Mouse (Mus musculus): Measurements from ENCODE around the gene Hist1h3g.
A peak's percentile ranks its signal among the peaks of the same experiment; 100 is the strongest.
"Not testable (repeated sequence)": the region's sequence is repeated elsewhere in the genome, so short reads cannot be mapped to it uniquely, and the experiment has no call there.

Gene Hist1h3g

DNA sequence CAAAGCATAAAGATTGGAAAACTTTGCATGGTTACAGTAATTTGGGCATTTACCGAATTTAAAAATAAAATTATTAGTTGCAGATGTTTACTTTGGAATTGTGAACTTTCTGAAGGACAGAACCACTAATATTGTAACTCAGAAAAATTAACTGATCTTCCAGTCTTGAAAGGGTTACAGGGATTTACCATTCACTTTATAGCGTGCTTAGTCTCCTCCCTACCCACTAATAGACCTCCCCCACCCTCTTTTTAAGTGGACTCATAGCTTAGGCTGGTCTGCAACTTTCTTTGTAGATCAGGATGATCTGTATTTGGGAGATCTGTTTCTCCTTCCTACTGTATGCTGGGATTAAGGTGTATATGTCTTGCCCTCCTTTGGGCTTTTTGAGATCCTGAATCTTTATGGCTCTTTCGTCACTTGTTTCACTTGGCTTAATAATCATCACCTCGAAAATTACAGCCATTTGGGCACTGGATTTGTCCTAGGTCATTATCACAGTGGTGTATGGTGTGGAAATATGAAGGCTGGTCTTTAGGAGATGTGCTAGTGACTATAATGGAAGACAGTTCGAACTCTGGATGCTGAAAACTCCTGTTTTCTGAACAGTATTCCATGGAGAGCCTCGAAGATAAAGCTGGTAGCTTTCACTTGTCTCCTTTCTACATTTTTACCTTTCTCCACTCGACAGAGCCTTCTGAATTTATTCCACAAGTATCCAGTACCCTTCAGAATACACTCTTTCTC, 1.0 kb downstream of the Hist1h3g start:
- no peak for DNase-seq

DNA sequence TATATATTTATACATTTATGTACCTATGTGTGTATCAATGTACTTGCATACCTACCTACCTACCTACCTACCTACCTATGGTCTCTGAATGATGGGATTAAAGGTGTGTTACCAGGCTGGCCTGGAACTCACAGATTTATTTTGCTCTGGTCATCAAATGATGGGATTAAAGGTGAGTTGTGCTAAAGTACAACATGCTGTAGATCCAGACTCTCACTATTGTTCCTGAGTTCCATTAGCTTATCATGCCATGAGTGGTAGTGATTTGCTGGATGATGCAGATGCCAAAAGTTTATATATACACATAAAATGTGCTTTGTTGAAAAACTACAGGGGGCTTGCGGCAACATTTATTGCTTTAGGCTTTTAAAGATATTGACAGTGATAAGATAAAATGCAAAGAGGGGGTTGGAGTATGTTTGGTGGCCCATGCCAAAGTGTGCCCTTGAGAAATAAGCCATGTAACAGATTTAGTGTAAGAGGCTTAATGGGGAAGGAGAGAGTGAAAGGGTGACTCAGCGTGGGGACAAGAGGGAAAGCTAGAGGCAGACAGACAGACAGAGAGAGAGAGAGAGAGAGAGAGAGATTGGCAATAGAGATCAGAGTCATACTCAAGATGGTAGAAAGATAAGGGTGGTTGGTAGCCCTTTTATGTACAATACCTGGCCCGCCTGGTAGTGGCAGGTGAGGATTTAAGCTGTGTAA, 1.9 kb downstream of the Hist1h3g start:
- DNase-seq = no peak

DNA sequence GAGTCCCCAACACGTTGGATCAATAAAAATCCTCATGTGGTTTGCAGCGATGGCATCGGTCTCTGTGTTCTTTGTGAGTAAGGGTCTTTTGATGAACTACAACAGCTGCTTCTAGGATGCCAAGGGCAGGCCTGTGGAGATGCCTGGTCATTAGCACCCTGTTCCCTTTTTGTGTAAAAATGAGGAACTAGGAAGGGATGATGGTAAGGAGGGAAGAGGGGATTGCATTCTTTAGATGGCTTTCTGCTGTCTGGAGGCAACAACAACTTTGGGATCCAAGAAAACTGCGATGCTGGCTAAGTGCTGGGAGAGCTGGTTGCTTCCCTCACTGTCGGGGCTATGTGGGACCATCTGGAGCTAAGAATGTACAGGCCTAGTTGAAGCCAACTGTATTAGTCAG, 3.0 kb downstream of the Hist1h3g start:
- DNase-seq = no peak

DNA sequence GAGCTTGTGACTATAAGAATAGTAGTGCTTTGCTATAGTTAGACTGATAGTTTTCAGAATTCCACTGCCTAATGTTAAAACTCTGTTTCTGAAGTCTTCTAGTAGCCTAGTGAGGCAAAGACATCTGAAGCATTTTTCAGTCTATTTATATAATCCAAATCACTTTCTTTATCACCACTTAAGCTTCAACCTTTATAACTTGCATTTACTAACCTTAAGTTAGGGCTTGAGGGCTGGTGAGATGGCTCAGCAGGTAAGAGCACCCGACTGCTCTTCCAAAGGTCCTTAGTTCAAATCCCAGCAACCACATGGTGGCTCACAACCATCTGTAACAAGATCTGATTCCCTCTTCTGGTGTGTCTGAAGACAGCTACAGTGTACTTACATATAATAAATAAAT, 4.6 kb downstream of the Hist1h3g start:
- DNase-seq = not testable (repeated sequence)

DNA sequence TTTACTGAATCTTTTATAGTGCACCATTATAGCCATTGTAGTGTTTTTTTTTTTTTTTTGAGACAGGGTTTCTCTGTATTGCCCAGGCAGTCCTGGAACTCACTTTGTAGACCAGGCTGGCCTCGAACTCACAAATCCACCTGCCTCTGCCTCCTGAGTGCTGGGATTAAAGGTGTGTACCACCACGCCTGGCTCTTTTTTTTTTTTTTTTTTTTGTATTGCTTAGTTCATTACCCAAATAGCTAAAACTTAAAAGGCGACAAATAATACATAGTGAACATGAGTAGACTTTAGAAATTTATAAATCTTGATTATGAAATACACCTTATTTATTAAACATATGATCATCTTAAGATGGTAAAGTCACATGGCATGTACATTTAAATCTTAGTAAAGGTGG, 6.3 kb downstream of the Hist1h3g start:
- DNase-seq = no peak

DNA sequence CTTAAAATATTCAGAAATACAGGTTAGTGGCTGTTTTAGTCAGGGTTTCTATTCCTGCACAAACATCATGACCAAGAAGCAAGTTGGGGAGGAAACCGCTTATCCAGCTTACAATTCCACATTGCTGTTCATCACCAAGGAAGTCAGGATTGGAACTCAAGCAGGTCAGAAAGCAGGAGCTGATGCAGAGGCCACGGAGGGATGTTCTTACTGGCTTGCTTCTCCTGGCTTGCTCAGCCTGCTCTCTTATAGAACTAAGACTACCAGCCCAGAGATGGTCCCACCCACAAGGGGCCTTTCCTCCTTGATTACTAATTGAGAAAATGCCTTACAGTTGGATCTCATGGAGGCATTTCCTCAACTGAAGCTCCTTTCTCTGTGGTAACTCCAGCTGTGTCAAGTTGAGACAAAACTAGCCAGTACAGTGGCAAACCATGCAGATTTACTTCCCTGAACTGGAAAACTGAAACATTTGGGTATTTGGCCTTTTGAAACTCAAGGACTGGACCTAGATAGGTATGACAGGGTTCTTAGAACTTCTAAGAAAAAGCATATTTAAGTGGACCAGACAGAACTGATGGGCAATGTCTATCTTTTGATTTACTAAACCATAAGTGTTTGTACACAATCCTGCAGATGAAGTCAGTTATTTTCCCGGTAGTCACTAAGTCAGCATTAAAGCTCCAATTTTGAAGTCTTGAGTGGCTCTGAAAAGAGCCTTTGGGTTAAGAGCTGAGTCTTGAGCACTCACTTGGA, 7.2 kb downstream of the Hist1h3g start:
- not testable (repeated sequence) for DNase-seq

DNA sequence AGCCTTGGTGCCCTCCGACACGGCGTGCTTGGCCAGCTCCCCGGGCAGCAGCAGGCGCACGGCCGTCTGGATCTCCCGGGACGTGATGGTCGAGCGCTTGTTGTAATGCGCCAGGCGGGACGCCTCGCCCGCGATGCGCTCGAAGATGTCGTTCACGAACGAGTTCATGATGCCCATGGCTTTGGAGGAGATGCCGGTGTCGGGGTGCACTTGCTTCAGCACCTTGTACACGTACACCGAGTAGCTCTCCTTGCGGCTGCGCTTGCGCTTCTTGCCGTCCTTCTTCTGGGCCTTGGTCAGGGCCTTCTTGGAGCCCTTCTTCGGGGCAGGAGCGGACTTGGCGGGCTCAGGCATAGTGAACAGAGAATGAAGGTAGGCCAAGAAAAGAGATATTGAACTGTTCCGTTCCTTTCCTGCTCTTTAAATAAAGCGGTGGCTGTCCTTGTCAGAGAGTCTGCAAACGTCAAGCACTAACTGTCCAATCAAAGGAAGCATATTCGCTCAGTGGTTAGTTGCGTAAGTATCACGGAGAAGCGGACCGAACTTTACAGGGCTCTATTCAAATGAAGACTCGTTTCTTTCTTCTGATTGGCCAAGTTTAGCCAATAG, 7.9 kb downstream of the Hist1h3g start, which contains the start of gene Hist1h2bh:
Gene Hist1h2bh, minus strand, starts transcription at position 394 of the 609 bp plus-strand sequence.
- peak; percentile 70 to 72 for DNase-seq

DNA sequence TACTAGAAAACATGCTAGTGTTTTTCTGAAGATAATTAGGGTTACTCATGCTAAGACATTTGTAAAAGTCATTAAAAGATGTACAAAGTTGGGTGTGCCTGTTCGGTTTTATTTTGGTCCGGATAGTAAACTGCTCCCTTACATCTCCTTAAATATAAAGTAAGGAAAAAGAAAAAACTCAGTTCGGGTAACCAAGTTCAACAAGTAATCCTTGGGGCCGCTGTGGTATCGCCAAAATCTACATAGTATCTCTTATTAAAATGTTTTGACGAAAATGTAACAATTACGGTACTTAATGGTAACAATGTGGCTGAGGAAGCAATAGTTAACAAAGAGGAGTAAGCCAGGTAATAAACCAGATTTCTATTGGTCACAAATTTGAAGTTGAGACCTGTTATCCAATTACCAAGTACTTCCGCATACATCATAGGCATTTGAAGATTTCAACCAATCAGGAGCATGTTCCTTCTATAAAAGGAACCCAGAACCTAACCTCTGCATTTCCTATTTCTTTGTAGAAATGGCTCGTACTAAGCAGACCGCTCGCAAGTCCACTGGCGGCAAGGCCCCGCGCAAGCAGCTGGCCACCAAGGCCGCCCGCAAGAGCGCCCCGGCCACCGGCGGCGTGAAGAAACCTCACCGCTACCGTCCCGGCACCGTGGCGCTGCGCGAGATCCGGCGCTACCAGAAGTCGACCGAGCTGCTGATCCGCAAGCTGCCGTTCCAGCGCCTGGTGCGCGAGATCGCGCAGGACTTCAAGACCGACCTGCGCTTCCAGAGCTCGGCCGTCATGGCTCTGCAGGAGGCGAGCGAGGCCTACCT, 9.0 kb downstream of the Hist1h3g start, which contains the start of gene Hist1h3f:
Gene Hist1h3f, plus strand, starts transcription at position 88 of the 822 bp plus-strand sequence.
- peak; percentile 74 to 78 for DNase-seq

DNA sequence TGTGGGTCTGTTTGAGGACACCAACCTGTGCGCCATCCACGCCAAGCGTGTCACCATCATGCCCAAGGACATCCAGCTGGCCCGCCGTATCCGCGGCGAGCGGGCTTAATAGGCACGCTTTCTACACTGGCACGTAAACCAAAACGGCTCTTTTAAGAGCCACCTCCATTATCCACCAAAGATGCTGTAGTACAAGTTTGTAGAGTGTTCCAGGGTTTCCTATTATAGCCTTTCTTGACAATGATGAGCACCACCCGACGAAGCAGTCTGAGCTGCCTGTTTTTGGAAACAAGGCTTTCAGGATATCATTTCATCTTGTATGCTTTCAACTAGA, 9.5 kb downstream of the Hist1h3g start:
- DNase-seq = not testable (repeated sequence)

DNA sequence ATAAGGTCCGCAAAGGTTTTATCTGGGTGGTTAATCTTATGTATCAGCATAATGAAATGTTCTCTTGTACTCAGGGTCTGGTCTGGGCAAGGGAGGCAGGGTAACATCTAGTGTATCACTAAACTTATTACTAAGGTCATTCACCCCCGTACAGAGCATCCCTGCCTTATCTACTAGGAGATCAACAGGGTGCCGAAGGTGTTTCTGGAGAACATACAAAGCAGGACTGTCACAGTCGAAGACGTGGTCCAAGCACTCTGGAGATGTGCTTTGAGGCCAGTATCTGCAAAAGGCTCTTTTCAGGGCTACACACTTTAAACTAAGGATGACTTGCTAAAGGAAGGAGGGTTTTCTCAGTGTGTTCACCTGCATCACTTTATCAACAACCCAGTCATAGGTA, 11.5 kb downstream of the Hist1h3g start:
- DNase-seq = no peak

DNA sequence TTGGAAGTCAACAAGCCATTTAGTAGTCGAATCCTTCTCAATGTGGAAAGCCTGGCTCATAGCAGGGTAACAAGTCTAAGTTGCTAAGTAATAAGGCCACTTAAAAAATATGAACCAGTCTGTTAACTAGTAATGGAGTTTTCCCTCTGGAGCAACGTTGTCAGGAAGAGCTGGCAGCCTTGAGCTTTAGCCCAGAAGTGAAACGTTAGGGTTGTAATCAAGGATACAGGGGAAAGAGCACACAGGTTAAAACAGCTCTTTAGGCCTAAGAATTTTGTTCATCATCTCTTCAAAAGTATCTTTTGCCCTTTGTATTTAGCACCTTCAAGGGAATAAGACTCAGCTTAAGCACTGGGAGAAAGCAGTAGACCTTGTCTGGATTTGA, 15.5 kb downstream of the Hist1h3g start:
- no peak for DNase-seq

DNA sequence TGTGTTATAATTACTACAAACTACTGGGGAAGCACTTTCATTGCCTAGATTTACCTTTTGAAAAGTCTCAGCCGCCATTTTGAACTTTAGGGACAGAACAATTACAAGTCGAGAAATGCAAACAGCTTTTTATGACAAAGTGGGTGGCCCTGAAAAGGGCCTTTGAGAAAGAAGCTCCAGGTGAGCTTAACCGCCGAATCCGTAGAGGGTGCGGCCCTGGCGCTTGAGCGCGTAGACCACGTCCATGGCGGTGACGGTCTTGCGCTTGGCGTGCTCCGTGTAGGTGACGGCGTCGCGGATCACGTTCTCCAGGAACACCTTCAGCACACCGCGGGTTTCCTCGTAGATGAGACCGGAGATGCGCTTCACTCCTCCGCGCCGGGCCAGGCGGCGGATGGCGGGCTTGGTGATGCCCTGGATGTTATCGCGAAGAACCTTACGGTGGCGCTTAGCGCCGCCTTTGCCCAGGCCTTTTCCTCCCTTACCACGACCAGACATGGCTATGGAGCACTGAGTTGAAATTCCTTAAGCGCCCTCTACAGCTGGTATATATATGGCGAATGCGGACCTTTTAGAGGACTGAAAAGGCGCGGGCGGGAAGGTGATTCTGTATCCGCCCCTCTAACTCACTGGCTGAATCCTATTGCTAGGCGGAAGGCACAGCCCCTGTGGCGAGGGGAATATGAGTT, 16.1 kb downstream of the Hist1h3g start, which contains the start of gene Hist1h4f:
Gene Hist1h4f, minus strand, starts transcription at position 503 of the 689 bp plus-strand sequence.
- peak; percentile 84 to 88 for DNase-seq

DNA sequence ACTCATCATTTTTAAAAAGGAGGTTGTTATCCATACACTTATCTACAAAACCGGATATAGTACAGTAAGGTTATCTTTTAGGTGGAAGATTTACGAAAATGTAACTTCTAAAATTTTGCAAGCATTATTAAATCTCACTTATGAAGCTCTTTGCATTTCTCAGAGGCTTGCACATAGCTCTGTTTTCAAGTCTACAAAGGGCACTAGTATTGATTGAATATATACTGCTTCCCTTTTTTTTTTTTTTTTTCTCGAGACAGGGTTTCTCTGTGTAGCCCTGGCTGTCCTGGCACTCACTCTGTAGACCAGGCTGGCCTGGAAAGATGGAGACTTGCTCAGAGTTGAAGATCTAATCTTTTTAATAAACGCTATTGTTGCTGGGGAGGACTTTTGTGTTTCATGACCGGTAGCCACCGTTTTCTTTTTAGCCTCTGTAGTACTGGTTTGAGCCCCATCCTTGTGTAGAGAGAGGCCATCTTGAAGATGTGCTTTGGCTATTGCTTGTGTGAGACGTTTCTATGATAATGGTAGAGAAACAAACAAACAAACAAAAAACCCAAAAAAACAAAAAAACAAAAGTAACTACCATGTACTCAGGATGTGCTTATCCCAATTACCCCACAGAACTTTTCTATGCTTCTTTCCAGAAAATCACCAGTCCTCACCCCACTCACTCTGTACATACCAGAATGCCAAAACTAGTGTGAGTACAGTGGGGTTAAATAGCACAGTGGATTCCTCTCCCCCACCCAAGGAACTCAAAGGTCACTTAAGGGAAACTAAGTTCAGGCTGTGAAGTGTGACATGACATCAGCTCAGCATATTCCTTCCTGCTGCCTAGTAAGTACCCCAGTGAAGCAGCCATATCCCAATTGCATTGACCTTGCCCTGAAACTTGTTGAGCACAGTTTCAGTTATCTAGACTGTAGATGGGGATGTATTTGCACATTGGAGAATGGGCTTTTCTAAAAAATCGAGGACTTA, 17.0 kb downstream of the Hist1h3g start:
- no peak for DNase-seq

DNA sequence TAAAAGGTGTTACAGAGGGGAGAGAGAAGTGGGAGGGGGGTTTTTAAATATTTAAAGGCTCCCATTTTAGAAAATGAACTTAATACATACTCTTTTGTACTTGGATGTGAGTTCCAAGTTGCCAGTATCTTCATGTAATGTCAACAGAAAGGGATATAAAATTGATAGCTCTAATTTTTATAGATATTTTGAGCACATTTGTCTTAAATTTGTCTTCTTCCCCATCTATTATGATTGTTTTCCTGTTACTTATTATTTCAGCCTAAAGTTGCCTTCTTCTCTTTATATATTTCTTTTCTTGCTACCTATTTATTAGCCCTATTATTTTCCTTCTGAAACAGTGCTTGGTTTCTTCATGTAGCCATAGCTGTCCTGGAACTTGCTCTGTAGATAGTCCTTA, 17.7 kb downstream of the Hist1h3g start, which contains the start of gene Hist1h1d:
Gene Hist1h1d, plus strand, starts transcription at position 301 of the 400 bp plus-strand sequence.
- no peak for DNase-seq

DNA sequence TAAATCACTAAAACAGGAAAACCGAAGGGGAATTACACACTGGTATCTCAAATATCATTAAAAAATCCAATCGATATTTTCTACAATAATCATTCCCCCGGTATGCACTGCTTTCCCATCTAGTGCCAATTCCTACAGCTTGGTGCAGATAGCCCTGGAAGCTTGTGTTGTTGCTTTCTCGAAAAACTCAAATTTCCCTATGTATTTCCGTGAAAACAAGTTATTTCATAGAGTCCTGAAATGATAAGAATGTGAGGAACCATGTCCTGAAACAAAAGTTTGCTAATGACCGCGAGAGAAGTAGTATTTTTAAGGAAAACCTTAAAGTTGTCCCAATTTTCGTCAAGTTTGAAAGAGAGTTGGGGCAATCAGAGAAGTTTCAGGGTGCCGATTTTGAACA, 19.2 kb downstream of the Hist1h3g start:
- no peak for DNase-seq

DNA sequence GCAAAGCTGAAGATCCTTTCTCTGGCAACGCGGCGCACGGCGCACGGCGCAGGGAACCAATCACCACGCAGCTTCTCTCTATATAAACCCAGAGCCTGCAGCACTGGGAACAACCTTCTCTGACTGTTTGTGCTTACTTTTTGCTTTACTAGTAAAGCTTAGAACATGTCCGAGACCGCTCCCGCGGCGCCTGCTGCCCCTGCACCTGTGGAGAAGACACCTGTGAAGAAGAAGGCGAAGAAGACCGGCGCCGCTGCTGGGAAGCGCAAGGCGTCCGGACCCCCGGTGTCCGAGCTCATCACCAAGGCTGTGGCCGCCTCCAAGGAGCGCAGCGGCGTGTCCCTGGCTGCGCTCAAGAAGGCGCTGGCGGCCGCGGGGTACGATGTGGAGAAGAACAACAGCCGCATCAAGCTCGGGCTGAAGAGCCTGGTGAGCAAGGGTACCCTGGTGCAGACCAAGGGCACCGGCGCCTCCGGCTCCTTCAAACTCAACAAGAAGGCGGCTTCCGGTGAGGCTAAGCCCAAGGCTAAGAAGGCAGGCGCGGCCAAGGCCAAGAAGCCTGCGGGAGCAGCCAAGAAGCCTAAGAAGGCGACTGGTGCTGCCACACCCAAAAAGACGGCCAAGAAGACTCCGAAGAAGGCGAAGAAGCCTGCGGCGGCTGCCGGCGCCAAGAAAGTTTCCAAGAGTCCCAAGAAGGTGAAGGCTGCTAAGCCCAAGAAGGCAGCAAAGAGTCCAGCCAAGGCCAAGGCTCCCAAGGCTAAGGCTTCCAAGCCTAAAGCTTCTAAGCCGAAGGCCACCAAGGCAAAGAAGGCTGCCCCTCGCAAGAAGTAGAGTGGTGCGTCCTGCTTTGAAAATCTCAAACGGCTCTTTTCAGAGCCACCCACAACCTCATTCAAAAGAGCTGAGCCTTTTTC, 20.0 kb downstream of the Hist1h3g start:
- peak; percentile 87 to 93 for DNase-seq

DNA sequence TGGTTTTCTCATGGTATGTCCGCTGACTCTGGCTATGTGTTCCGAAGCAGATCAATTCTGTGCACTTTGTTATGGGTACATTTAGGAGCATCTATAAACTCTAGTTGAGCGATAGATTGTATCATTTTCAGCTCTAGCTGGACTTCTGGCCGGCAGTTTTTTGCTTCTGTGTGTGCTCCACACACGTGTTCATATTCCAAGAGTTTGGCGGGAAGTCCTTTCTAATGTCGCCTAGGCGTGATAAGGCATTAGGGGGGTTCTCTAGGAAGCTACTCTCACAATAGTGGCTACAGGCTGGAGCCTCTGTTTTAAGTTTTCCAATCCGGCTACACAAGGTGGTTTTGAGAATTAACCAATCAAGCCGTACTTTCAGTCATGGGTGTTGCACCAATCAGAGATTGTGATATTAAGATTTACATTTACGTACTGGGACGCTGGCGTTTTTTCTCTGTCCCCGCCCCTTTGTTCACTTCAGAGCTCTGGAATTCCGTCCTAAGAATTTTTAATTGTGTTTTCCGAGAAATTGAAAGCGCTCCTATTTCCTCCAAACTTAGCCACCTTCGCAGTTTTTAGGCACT, 20.7 kb downstream of the Hist1h3g start:
- DNase-seq = peak; percentile 54 to 59

DNA sequence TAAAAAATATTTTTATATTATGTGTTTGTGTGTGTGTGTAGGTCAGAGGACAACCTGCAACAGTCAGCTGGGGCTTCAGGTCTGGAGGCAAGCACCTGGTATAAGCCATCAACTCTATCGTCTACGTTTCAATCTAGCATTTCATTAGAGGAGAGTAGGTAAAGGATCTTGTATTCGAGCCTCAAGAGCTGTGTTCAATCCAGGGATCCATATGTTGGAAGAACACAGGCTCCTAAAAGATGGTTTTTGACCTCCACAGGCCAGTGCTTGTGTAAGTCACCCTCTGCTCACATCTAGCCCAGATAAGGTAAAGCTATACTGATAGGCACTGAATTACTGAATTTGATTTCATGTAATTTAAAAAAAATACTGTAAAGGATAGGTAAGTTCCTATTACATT, 21.7 kb downstream of the Hist1h3g start:
- DNase-seq = no peak

DNA sequence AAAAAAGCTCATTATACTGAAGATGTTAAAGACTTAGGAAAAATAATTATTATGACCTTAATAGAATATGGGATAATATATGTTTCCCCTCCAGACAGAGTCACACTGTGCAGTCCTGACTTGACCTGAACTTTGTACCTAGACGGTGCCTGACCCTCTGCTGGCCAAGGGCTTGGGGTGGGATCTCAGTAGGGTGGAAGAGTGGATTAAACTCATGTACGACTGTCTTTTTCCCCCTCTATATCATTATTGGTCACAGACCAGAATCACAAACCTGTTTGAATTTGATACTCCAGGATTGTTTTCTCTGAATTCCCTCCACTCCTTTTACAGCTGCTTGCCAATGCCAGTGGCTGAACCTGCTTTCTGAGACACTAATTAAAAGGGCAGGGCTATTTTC, 25.5 kb downstream of the Hist1h3g start:
- DNase-seq = not testable (repeated sequence)
